Mouse (Mus musculus) cerebellum, postnatal 4 days (tissue): Measurements from ENCODE around the gene Ralb.

Experiments
- DNase-seq, 2 experiments: peaks; one replicate each; pipeline ENCODE4 v3.0.0; 2022; ENCODE audit warnings: low spot score in 2 of 2, mixed read lengths in 1 of 2

Gene Ralb

DNA sequence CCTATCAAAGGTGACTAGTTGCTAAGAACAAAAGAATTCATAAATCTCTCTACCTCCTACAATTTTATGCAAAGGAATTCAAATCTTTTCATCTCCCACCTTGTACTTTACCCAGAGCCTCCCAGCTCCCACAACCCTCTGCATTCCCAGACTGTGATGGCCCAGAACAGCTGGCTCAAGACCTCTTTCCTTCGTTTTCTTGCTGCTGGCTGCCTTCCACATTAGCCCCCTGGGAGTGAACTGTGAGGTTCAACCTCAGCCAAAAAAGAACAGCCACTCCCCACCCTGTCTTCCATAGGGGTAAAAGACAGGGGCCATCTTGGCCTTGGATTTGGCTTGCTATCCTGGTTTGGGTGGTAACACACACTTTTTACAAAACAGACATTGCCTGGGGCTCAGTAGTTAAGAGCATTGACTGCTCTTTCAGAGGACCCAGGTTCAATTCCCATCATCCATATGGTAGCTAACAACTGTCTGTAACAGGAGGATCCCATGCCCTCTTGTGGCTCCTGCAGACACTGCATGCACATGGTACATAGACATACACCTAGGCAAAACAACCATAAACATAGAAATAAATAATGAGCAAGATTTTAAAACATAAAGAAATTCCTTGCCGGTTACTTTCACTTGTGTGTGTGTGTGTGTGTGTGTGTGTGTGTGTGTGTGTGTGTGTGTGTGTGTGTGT lies 10.4 kb downstream of the Ralb start:
- no peak for DNase-seq

DNA sequence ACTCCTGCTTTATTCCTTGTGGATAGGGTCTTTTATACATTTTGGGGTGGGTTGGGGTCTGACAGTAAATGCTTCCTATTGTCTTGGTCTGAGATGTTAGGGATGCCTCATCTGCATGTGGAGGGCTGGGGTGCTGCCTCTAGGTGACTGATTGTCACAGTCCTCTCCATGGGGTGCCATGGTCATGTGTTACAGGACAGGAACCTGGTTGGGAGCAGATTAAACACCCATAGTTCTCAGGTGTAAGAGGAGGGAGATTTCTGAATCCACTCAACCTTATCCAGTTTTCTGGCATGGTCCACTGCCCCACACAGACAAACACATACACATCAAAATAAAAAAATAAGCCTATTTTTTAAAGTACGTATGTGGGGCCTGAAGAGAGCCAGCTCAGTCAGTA lies 12.1 kb downstream of the Ralb start:
- no peak for DNase-seq

DNA sequence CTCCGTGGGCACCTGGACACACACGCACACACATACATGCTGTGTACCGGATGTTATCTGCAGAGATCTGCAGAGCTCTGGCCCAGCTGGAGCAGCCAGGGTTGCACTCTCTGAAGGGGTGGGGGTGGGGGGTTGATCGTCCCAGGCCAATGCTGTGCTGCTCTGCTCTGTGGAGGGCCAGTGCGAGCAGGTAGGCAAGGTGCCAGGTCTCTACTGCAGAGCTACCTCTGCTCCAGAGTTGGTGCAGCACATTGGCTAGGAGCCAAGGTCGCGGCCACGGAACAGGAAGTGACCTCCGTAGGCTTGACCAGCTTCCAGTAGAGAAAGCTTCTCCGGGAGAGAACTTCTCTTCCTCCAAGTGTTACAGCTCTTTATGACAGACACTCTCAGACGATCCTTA lies 12.5 kb downstream of the Ralb start:
- DNase-seq: no peak

DNA sequence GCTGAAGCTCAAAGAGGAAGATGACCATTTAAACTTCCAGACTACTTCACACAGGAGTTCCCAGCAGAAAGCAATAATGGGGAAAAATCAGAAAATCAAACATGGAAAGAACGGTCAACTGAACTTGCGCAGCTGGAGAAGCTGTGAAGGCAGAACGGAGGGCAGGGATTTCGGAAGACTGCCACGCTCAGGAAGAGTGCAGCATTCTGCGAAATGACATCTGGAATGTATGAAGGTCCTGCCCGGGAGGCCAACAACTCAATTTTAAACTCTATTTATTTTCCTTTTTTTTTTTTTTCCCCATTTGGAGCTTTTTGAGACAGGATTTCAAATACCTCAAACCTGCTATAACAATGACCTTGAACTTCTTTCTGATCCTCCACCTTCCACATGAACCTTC lies 13.8 kb downstream of the Ralb start:
- DNase-seq: no peak

DNA sequence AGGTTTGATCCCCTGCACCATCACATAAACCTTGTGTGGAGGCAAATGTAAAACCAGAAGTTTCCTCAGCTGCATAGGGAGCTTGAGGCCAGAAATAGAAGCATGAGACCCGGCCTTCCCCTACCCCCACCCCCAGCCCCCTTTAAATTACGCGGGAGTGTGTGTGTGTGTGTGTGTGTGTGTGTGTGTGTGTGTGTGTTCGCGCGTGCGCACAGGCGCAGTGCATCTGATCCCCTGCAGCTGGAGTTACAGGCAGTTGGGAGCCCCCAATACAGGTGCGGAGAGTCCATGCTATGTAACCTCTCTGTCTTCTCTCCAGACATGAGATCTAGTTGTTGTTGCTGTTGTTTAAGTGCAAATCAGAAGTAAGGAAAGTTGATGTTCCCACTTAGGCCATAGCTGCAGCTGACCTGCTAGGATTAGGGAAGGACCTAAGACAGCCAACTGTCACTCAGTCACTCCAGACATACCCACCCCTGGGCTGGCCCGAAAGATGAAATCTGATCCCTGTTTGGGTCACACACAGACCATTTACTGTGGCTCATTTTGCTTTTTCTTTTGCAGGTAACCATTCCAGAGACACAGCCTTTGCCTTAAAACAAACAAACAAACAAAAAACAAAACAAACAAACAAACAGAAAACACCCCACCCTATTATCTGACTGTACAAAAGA lies 16.5 kb downstream of the Ralb start:
- DNase-seq: no peak

DNA sequence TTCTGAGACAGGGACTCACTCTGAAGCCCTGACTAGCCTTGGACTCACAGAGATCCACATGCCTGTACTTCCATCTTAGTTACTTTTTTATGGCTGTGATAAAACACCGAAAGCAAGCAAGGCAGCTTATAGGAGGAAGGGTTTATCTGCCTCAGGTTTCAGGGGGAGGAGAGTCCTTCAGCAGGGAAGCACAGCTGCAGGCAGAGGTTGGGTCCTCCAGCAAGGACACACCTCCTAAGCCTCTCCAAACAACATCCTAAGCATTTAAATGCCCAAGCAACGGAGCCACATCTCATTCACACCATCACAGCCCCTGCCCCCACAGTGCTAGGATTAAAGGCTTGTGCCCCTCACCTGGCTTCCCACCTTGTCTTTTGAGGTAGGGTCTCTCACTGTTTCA lies 18.8 kb downstream of the Ralb start:
- no peak for DNase-seq

DNA sequence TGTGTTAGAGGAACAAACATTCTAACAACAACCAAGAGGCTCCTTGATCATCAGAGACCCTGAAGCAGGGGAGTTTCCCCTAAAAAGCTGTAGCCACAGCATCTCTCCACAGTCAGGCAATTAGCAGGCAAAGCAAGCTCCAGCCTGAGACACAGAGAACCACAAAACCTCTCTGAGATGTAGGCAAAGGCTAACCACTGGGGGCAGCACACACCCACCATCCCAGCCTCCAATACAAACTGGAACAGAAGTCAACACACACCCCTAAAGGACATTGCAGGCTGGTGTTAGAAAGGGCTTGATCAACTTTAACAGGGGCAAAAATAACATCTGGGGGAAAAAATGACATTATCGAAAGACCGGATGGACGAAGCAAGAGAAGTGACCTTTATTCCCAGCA lies 20.1 kb downstream of the Ralb start:
- DNase-seq: peak in 1 of 2 experiments; percentile 34

DNA sequence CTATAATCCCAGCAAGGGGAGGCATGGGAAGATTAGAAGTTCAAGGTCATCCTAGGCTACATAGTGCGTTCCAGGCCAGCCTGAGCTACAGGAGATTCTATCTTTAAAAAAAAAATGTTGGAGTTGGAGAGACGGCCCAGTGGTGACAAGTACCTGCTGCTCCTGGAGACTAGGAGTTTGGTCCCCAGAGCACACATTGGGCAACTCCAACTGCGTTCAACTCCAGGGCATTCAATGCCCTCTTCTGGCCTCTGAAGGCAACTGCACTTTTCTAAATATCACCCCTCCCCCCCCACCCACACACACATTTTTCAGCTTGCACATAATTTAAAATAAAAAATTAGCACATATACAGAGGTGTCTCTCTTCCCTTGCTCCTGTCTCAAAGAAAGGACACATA lies 21.7 kb downstream of the Ralb start:
- no peak for DNase-seq

DNA sequence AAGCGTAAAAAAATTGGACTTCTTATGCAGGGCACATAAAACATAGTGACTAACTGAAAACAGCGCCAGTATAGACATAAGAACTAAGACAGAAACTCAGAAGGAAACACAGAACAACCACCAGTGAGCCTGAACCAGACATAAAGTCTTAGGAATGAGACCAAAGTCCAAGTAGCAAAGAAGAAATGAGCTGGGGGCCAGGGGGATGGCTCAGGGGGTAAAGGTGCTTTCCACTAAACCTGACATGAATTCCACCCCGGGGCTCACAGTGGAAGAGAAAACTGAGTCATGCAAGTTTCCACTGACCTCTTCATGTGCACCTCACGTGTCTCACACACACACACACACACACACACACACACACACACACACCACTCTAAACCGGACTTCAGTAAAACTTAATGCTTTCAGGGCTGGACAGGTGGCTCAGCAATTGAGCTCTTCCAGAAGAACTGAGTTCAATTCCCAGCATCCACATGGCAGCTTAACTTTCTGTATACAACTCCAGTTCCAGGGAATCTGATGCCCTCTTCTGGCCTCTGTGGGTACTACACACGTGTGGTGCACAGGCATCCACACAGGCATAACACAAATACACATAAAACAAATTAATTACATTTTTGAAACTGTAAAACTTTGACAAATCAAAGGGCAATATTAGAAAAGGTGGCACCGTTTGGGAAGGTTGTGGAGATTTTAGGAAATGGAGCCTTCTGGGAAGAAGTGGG lies 23.2 kb downstream of the Ralb start:
- no peak for DNase-seq

DNA sequence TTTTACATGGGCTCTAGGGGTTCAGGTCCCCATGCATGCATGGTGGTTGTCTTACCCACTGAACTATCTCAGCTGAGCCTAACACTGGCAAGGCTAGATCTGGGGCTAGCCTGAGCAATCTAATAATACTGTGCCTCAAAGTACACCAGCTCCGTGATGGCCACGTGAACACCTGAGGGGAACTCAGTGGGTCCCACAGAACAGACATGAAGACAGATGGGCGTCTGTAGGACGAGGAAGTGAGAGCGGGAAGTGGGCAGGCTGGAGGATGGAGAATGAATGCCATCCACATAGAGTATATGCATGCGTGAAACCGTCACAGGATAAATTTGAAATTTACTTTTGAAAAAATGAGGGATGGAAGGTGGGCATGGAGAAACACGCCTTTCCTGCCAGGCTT lies 23.9 kb downstream of the Ralb start:
- DNase-seq: no peak

DNA sequence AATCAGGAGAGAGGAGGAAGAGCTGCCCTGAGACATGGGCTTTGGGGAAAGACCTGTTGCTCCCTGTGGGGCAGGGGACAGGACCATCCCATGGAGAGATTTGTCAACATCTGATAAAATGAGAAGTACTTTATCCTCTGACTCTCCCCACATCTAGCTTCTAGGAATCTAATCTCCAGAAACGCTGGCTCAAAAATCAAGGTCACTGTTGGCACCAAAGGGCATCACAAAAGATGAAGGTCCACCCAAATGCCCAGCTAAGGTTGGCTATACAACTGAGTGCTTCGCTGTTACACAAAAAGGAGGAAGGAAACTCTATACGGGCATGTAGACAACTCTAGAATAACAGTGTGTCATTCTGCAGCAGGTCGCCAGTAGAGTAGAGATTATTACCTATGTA lies 25.0 kb downstream of the Ralb start:
- no peak for DNase-seq

DNA sequence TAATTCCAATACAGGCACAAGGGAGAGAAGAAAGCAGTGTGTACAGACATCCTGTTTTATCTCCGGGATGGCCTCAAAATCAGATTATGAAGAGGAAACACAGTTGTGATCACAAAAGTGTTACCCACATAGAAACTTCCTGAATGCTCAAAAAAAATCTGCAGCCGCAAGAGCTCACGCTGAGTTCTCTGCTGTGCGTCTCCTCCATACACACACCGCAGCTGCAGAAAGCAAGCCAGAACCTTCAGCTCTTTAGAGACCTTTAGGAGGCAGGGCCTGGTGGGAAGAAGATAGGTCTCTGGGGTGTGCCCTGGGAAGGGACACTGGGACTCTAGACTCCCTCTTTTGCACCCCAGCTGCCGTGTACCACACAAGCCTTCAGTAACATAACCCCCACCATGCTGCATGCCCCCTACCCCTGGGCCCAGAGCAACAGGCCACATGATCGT lies 27.7 kb downstream of the Ralb start:
- no peak for DNase-seq

DNA sequence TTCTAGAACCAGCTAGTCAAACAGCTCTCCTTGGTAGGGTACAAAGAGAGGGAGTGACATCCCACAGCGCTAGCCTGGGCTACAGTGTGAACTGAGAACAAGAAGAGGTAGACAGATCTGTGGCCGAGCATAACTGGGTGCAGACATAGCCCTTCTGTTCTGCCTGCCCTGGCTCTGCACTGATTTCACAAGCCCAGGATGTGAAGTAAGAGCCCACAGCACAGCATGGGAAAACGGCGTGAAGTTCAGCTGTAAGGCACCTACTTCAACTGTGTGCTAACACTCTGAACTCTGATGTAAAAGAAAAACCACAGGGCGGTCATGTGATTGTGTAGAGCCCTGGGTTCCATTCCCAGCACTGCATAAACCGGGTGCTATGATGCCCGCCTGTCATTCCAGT lies 29.9 kb downstream of the Ralb start:
- no peak for DNase-seq

DNA sequence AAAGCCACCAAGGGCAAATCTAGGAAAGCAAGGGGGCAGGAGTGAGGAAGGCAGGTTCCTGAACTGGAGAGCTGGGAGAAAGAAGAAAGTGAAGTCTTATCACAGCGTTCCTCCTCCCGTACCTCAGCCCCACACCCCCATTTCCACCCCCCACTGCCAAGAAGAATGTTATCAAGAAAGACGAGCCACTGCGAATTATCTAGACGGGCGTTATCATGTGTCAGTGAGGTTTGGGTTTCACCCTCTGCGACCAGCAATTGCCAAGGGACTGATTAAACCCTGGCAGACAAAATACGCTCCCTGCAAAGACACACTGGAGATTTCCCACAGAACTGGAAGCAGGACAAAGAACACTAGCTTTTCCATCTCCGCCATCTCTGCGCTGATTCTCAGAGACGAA lies 31.9 kb downstream of the Ralb start:
- DNase-seq: no peak

DNA sequence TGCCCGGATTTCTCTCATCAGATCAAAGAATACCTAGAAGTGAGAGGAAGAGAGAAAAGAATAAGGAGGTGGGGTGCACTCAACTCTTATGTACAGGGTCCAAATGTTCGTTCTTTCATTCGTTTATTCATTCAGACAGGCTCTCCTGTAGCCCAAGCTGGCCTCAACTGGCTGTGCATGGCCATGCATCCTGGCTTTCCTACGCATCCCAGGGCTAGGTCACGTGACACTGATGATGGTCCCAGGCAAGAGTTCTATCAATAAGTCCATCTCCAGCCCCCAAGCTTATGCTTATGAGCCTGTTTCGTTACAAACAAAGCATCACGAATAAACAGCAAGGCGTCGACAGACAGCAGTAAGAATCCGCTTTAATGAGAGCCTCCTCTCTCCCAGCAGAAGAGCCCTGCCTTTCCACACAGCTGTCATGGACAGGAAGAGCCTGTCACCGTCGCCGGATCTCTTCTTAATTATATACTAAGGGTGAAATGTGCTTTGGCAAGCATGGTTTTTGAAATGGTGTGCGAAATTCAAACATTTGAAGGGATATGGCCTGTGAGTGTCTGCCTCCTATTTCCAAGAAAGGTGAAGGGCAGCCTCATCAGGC lies 32.7 kb downstream of the Ralb start:
- DNase-seq: no peak

DNA sequence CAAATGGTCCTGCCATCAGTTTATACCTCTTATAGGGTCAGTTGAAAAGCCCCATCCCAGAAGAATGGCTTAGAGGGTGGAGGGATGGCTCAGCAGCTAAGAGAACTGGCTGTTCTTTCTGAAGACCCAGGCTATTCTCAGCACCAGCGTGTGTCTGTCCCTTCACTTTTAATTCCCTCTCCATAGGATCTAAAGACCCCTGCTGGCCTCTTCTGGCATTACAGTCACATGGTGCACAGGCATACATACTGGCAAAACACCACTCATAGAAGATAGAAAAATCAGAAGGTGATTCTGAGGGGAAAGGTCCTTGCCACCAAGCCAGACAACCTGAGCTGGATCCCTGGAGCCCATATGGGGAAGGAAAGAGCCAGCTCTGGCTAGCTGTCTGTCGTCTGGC lies 41.2 kb downstream of the Ralb start:
- DNase-seq: peak in 1 of 2 experiments; percentile 62

DNA sequence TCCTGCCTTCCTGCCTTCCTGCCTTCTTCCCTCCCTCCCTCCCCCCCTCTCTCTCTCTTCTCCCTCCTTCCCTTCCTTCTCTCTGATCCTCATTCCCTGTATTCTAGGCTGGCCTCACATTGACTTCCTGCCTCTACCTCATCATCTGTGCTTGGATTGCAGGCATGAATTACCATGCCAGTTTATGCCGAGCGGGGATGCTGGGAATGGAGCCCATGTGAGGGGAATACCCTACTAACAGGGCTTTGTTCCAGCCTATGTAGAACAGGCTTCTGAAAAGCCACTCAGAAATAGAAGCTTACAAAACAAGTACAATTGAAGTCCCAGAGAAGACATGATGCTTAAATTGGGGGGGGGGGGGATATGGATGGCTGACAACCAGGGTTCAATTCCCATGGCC lies 44.5 kb downstream of the Ralb start:
- DNase-seq: no peak

DNA sequence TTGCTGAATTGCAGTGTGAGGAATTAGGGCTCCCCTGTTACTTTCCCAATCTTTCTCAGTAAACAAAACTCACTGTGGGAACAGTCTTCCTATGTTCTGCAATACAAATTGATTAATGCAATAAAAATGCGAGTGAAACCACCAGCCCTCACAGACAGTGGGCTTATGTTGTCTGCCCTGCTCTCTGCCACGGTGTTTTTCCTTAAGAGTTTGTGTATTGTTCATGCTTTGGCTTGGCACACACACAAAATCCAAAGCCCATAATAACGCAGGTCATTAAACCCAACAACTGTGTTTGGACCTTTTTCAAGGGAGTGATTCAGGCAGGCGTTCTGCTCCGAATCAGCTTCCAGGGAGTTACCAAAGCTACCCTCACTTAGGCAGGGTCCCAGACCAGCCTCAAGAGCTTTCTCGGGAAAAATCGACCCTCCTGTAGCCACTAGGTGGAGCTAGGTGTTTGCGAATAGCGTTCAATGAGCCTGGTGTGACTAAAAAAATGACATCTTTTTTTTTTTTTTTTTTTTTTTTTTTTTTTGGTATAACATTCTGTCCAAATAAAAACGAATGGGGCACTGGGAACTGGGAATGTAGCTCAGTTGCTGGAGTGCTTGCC lies 46.5 kb downstream of the Ralb start:
- peak; percentile 37 to 69 for DNase-seq

DNA sequence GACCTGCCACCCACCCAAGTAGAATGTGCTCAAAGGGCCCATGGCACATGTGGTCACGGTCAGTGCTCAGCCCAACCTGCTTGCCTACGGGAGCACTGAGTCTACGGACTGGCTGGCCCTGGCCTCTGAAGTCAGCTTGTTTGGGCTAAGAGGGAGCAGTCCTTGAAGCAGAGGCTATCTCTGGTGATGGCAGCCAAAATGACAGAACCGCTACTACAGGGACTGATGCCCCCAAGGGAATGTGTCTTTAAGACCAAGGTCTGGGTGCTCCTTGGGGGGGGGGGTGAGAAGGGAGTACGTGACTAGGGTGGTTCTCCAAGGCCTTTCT lies 47.1 kb downstream of the Ralb start:
- no peak for DNase-seq

DNA sequence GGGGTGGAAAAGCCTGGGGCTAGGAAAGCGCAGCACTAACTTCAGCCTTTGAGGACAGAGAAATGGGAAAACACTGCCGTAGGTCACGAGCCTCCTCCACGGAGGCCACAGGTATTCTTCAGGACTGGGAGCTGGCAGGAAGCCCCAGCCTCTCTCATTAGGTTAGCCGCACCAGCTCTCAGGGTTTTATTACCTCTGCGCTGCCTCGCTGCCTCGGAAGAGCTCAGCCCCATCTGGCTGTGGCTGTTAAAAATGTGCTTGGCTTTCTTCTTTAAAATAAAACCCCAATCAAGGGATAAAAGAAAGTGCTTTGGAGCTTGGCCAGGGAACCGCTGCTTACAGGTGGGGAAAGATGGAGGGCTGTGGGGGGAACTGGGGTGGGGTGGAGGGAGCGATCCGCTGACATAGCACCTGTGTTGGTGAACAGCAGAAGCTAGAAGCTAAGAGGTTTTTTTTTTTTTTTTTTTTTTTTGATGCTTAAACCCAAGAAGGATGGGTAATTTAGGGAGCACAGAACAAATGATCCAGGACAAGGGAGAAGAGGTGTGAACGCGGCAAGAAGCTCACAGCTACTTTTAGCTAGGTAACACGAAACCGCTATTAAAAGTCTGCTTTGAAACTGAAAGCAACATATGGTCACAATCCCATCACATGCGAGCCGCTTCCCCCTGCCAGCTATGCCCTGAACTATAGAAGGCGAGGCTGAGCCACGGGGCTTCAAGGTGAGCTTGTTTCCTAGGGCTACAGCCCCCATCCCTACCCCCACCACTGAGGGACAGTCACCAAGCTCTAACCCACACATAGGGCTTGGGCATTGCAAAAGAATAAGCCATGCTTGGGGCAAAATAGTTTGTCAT lies 47.7 kb downstream of the Ralb start:
- no peak for DNase-seq

DNA sequence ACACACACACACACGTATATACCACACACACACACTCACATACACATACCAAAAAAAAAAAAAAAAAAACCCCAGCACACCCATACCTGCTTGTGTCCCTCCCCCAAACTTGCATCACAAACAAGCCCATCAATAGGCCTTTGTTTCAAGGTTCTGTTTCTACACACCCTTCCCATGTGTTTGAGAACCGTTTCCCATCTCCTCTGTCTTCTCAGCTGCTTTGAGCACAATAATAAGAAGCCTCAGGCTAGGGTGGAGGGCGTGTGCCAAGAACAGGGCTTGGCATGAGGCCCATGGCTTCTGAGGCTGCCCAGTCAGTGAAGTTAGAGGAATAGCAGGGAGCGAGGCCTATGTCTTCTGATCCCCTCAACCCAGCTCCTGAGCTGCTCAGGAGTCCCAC lies 50.9 kb downstream of the Ralb start:
- peak in 1 of 2 experiments; percentile 63 for DNase-seq
